In genomic region chr4:118401918-118402317, GRCm38 (mm10) we compare ENCODE assay signal across 34 mouse cellular contexts. TPM values are rescaled to one million over a fixed set of nuclear protein-coding genes. Genes with fewer than 3 reads are reported as not detected.
DNase-seq lines count a peak whose midpoint lies in the region; ATAC-seq lines count a peak whose summit lies in the region.
"Had no signal": no experiment of that assay in that cellular context is flagged by ENCODE, and none has a peak within 500 bp of the region (broad histone marks: within the 10 kb centered on the region; RNA-seq: fewer than 3 reads in every experiment).

No protein-coding gene starts in this region.

- DNase-seq in heart, embryonic 10.5 days (ENCODE audit: low spot score): no peak
- DNase-seq in heart, postnatal 10 days: no peak
- peak; percentile 14 for DNase-seq in ovary, postnatal 36 days (ENCODE audit: low spot score)
- no peak for DNase-seq in ovary, postnatal 10 days (ENCODE audit: low spot score)
- DNase-seq in frontal cortex, postnatal 25 days (ENCODE audit: low spot score in 2 of 2): no peak
- no peak for DNase-seq in left cerebral cortex, adult 9 months (ENCODE audit: low spot score in 2 of 2)
- DNase-seq: B cell, adult 2 months; cerebellum, adult 18-20 months; cerebellum, postnatal 14 days; gastrocnemius, postnatal 14 days; heart, adult 11 months; kidney, adult 9 months; kidney, postnatal 14 days; lung, adult 18-20 months; lung, postnatal 14 days; right cerebral cortex, postnatal 14 days; thymus, postnatal 14 days had no signal

- no peaks in the 10 kb centered on the region for H3K9me3 ChIP-seq in heart, embryonic 10.5 days
- H3K9me3 ChIP-seq in liver, embryonic 12.5 days (replicated peaks): no peaks in the 10 kb centered on the region
- H3K9me3 ChIP-seq: embryonic facial prominence, embryonic 12.5 days; G1E; limb, embryonic 10.5 days; megakaryocyte, embryonic 14.5 days; midbrain, embryonic 15.5 days; neural tube, embryonic 13.5 days had no signal

- H3K36me3 ChIP-seq in heart, embryonic 10.5 days: peaks cover 79% of the 10 kb centered on the region
- peaks cover 81% of the 10 kb centered on the region for H3K36me3 ChIP-seq in liver, embryonic 12.5 days

- H3K4me1 ChIP-seq in heart, embryonic 10.5 days: no peaks in the 10 kb centered on the region
- peaks cover 25% of the 10 kb centered on the region for H3K4me1 ChIP-seq in liver, embryonic 12.5 days
- H3K4me1 ChIP-seq: embryonic facial prominence, embryonic 12.5 days; limb, embryonic 10.5 days; midbrain, embryonic 15.5 days; neural tube, embryonic 13.5 days had no signal

- peak; percentile 85 for ATAC-seq in liver, embryonic 12.5 days
- peak; percentile 78 for ATAC-seq in megakaryocyte-erythroid progenitor cell, adult 5-6 weeks (replicated peaks; ENCODE audit: low FRiP score, low TSS enrichment, poor library complexity, severe bottlenecking)
- ATAC-seq: forebrain, embryonic 14.5 days; hindbrain, postnatal 0 days; intestine, embryonic 16.5 days; midbrain, embryonic 15.5 days; Patski had no signal

- intact Hi-C loops in heart, postnatal 10 days (cut with DNase I): no loop called here

- WGBS in heart, embryonic 10.5 days: 80% methylated on average over 5 of the region's 5 CpGs
- WGBS in liver, embryonic 12.5 days (ENCODE audit: insufficient replicate concordance): 39% methylated on average over 5 of the region's 5 CpGs

- H3K4me3 ChIP-seq in heart, embryonic 10.5 days: no peak overlapping the region
- no peak overlapping the region for H3K4me3 ChIP-seq in liver, embryonic 12.5 days
- H3K4me3 ChIP-seq: embryonic facial prominence, embryonic 12.5 days; erythroblast, embryonic 14.5 days; limb, embryonic 10.5 days; megakaryocyte, embryonic 14.5 days; midbrain, embryonic 15.5 days; myocyte; neural tube, embryonic 13.5 days had no signal

- H3K4me2 ChIP-seq in liver, embryonic 12.5 days: peak overlapping the region; percentile 15; the same call in 1 of the 2 replicates
- H3K4me2 ChIP-seq: embryonic facial prominence, embryonic 12.5 days; midbrain, embryonic 15.5 days; neural tube, embryonic 13.5 days had no signal

- H3K9ac ChIP-seq in liver, embryonic 12.5 days: no peak overlapping the region
- H3K9ac ChIP-seq: embryonic facial prominence, embryonic 12.5 days; midbrain, embryonic 15.5 days; neural tube, embryonic 13.5 days had no signal

- no peaks in the 10 kb centered on the region for H3K27me3 ChIP-seq in heart, embryonic 10.5 days (ENCODE audit: insufficient read depth, poor library complexity, severe bottlenecking)
- no peaks in the 10 kb centered on the region for H3K27me3 ChIP-seq in liver, embryonic 12.5 days (replicated peaks)
- H3K27me3 ChIP-seq: CH12.LX; embryonic facial prominence, embryonic 12.5 days; megakaryocyte, embryonic 14.5 days; midbrain, embryonic 15.5 days; neural tube, embryonic 13.5 days; Patski had no signal

- H3K27ac ChIP-seq in heart, embryonic 10.5 days: peak overlapping the region; percentile 8; the same call in 1 of the 2 replicates
- no peak overlapping the region for H3K27ac ChIP-seq in liver, embryonic 12.5 days
- H3K27ac ChIP-seq: embryonic facial prominence, embryonic 12.5 days; hindbrain, postnatal 0 days; limb, embryonic 10.5 days; midbrain, embryonic 15.5 days; neural tube, embryonic 13.5 days; stomach, postnatal 0 days had no signal

RNA-seq across cellular contexts. Expression of gene Szt2, which starts 7.2 kb away (rescaled TPM):
- 6.7 and 8.6 TPM in 2 replicates for polyA plus RNA-seq in heart, embryonic 10.5 days (2016; fragmentation: Nextera tagmentation; extraction: Ambion mirVana)
- 10 to 100 TPM; 12.8 to 12.9 TPM for total RNA-seq in heart, postnatal 10 days (2021)
- polyA plus RNA-seq in liver, embryonic 12.5 days (2016; fragmentation: Nextera tagmentation; extraction: Ambion mirVana): 4.8 and 4.9 TPM in 2 replicates
- 26.4 and 29.1 TPM in 2 replicates for total RNA-seq in megakaryocyte-erythroid progenitor cell, adult 5-6 weeks (2014; fragmentation: Nextera tagmentation)
- 4.3 and 17.6 TPM in 2 replicates for total RNA-seq in megakaryocyte-erythroid progenitor cell, adult 5-6 weeks (2017)

RNA-seq across cellular contexts. Expression of gene Med8, which starts 7.2 kb away (rescaled TPM):
- 102 and 124 TPM in 2 replicates for polyA plus RNA-seq in heart, embryonic 10.5 days (2016; fragmentation: Nextera tagmentation; extraction: Ambion mirVana)
- total RNA-seq in heart, postnatal 10 days (2021): 10 to 100 TPM; 44.3 to 46.2 TPM
- 105 and 109 TPM in 2 replicates for polyA plus RNA-seq in liver, embryonic 12.5 days (2016; fragmentation: Nextera tagmentation; extraction: Ambion mirVana)
- total RNA-seq in megakaryocyte-erythroid progenitor cell, adult 5-6 weeks (2014; fragmentation: Nextera tagmentation): 91.0 and 111 TPM in 2 replicates
- 70.2 and 96.7 TPM in 2 replicates for total RNA-seq in megakaryocyte-erythroid progenitor cell, adult 5-6 weeks (2017)

RNA-seq across cellular contexts. Expression of gene Elovl1, which starts 26.0 kb away (rescaled TPM):
- 72.0 and 85.1 TPM in 2 replicates for polyA plus RNA-seq in heart, embryonic 10.5 days (2016; fragmentation: Nextera tagmentation; extraction: Ambion mirVana)
- 10 to 100 TPM; 37.5 to 37.7 TPM for total RNA-seq in heart, postnatal 10 days (2021)
- polyA plus RNA-seq in liver, embryonic 12.5 days (2016; fragmentation: Nextera tagmentation; extraction: Ambion mirVana): 117 and 127 TPM in 2 replicates
- 118 and 128 TPM in 2 replicates for total RNA-seq in megakaryocyte-erythroid progenitor cell, adult 5-6 weeks (2014; fragmentation: Nextera tagmentation)
- 62.4 and 72.5 TPM in 2 replicates for total RNA-seq in megakaryocyte-erythroid progenitor cell, adult 5-6 weeks (2017)

RNA-seq across cellular contexts. Expression of gene Cdc20, which starts 35.2 kb away (rescaled TPM):
- polyA plus RNA-seq in heart, embryonic 10.5 days (2016; fragmentation: Nextera tagmentation; extraction: Ambion mirVana): 221 and 270 TPM in 2 replicates
- 10 to 100 TPM; 24.9 to 25.3 TPM for total RNA-seq in heart, postnatal 10 days (2021)
- 240 and 250 TPM in 2 replicates for polyA plus RNA-seq in liver, embryonic 12.5 days (2016; fragmentation: Nextera tagmentation; extraction: Ambion mirVana)
- 88.4 and 106 TPM in 2 replicates for total RNA-seq in megakaryocyte-erythroid progenitor cell, adult 5-6 weeks (2014; fragmentation: Nextera tagmentation)
- 63.2 and 101 TPM in 2 replicates for total RNA-seq in megakaryocyte-erythroid progenitor cell, adult 5-6 weeks (2017)

RNA-seq across cellular contexts. Expression of gene Mpl, which starts 55.4 kb away (rescaled TPM):
- 3.9 and 5.5 TPM in 2 replicates for polyA plus RNA-seq in heart, embryonic 10.5 days (2016; fragmentation: Nextera tagmentation; extraction: Ambion mirVana)
- total RNA-seq in heart, postnatal 10 days (2021): under 1 TPM; 0.12 to 0.34 TPM
- polyA plus RNA-seq in liver, embryonic 12.5 days (2016; fragmentation: Nextera tagmentation; extraction: Ambion mirVana): 17.4 and 19.4 TPM in 2 replicates
- total RNA-seq in megakaryocyte-erythroid progenitor cell, adult 5-6 weeks (2014; fragmentation: Nextera tagmentation): 2.3 and 5.7 TPM in 2 replicates
- total RNA-seq in megakaryocyte-erythroid progenitor cell, adult 5-6 weeks (2017): 0.47 and 1.7 TPM in 2 replicates
- total RNA-seq: CH12.LX; gastrocnemius, postnatal 14 days; hindbrain, postnatal 0 days; layer of hippocampus, adult 18-20 months had no signal
- polyA plus RNA-seq: hindbrain, postnatal 0 days; myocyte; Patski had no signal
